Mouse (Mus musculus) kidney, postnatal 10 days (tissue): ENCODE measurements around the gene Borcs8.

Experiments
- DNase-seq: peaks from one replicate; pipeline ENCODE4 v3.0.0; 2021; ENCODE audit warnings: mixed read lengths

Gene Borcs8

GRCm38 (mm10) chr8:70134931-70135330, 4.4 kb upstream of the Borcs8 start:
- no peak for DNase-seq

- no peak for DNase-seq
Observed at GRCm38 (mm10) chr8:70136591-70136990, 2.7 kb upstream of the Borcs8 start.

GRCm38 (mm10) chr8:70137890-70138289, 1.4 kb upstream of the Borcs8 start:
- DNase-seq = no peak

- no peak for DNase-seq
Observed at GRCm38 (mm10) chr8:70139981-70140380, 682 bp downstream of the Borcs8 start.

DNA sequence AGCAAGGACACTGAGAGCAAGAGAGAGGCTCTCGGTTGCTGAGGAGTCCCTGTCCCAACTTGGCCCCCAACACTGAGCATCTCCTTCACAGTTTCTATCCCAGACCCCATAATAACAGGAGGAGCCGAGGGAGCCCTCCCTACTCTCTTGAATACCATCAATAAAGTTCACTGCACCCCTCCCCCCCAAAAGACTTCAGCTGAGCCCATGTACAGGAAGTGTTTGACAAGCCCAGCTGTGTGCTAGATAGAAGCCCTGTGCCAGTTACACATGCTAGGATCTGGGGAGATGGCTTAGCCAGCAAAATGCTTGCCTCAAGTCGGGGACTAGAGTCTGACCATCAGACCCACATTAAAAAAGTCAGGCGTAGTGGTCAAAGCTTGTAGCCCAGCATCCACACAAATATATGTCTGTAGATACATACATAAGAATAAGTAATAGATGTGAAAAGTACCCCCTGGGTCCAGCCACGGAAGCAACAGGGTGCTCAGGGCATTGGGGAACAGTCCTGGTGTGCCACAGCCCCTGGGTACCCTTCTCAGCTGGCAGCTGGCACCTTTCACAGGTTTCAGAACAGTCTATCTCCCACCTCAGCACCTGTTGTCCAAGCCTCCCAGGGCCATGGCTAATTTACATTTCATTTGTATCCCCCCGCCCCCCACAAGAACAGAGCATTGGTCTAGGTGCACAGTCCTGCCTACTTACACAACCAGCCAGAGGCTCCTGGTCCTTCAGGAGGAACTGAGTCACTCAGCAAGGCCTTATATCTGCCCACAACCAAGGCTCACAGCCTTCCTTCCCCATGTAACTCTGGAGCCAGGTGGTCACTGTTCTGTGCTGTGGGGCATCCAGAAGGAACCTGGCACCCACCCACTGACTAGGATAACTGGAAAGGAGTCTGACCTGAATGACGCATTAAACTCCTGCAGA, 8.6 kb downstream of the Borcs8 start:
- no peak for DNase-seq

GRCm38 (mm10) chr8:70150158-70150557, 10.9 kb downstream of the Borcs8 start:
- no peak for DNase-seq

GRCm38 (mm10) chr8:70152537-70153257, 13.4 kb downstream of the Borcs8 start:
- peak; percentile 88 for DNase-seq

DNA sequence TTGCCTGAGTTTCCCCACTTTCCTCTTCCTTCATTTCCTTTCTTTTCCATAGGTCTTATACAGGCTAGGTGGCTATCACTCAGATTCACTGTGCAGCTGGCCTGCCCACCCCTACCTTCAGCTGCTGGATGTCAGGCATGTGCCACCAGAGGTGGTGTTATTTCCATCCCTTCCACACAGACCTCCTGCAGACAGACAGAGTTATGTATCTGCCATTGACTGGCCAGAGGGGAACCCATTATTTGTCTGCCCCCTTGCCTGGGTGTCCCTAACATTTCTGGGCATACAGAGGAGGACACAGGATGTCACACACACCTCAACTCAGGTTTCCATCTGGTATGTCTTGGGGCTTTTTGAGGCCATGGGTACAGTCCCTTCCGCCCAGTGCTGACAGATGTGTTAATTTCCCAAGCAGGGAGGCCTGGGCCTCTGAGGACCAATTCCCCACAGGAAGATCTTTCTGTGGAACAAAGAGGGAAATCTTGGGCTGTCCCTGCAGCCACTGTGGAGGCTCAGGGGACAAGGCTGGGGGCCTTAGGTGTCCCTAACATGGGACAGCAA, 18.0 kb downstream of the Borcs8 start:
- no peak for DNase-seq

- peak; percentile 85 for DNase-seq
Observed at GRCm38 (mm10) chr8:70158069-70158853, 19.0 kb downstream of the Borcs8 start.

DNA sequence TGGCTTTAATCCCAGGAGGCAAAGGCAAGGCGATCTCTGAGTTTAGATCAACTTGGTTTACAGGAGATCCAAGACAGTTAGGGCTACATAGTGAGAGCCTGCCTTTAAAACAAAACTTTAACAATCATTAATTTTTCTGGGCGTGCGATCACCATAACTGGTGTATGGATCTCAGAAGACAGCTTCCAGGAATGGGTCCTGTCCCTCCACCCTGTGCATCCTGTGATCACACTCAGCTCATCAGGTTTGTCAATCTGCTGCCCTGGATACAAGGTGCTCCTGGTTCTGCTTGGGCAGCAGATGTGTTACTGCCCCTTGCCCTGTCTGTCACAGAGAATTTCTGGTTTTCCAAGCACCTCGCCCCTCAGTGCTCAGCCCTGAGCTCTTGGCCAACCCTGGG, 19.9 kb downstream of the Borcs8 start:
- DNase-seq = no peak

DNA sequence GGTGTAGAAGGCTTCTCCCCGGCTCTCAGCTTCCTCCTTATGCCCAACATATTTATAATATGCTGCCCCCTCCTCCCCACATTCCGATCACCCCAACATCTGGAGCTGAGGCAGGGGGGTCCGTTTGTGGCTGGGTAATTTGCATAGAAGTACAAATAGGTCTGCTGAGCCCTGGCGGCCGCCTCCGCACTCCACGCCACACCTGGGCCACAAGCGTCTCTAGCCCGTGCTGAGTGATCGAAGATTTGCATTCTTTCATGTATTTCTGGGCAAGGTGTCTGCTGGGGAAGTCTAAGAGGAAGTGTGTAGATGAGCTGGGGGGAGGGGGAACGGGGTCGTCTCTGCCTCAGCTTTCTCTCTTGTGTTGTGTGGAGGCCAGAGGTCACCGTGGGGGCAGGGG, 20.7 kb downstream of the Borcs8 start:
- DNase-seq = no peak

- no peak for DNase-seq
Observed at GRCm38 (mm10) chr8:70163316-70163715, 24.0 kb downstream of the Borcs8 start.

DNA sequence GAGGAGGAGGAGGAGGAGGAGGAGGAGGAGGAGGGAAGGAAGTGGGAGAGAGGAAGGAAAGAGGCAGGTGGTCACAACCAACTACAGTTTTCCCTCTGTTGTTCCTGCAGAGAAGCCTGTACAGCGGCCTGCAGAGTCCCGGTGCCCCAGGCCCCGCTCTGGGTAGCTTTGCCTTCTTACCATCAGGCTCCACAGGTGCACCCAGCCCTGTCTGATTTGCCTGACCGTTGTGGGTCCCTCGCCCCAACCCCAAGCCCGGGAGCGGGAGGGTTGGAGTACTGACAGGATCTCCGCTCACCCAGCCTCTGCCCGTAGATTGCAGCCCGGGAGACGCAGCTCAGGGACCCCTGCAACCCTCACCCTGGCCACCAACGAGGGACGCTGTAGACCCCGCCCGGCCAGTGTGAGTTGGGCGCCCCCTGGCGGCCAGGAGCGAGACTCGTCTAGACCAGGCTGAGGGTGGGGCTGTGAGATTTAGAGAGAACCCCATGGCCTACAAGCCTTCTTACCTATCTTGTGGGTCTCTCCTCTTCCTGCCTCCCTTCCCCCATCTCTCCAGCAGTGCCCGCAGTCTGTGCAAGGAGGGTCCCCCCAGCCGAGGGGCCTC, 27.3 kb downstream of the Borcs8 start:
- DNase-seq = peak; percentile 84

GRCm38 (mm10) chr8:70170116-70170515, 30.8 kb downstream of the Borcs8 start:
- DNase-seq = no peak

DNA sequence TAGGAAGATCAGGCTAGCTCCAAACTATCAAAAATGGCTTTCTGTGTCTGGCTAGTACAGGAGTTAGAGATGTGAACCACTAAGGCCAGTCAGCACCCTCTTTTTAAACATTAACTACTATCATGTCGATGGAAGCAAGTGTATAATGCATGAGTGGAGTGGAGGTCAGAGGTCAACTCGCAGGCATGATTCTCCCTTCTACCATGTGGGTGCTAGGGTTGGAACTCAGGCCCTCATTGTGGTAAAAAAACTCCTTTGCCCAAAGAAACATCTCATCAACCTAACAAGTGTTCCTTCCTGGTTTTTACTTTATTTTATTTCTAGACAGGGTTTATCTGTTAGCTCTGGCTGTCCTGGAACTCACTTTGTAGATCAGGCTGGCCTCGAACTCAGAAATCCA, 31.4 kb downstream of the Borcs8 start:
- peak; percentile 63 for DNase-seq

- peak; percentile 6 for DNase-seq
Observed at GRCm38 (mm10) chr8:70171240-70171639, 31.9 kb downstream of the Borcs8 start.

GRCm38 (mm10) chr8:70172043-70172681, 32.9 kb downstream of the Borcs8 start, which contains the start of gene Tmem161a:
Tmem161a (plus strand) TSS chr8:70172356.
- DNase-seq = peak; percentile 95

- DNase-seq = peak; percentile 10
Observed at GRCm38 (mm10) chr8:70173320-70173719, 34.0 kb downstream of the Borcs8 start.

- peak; percentile 8 for DNase-seq
Observed at GRCm38 (mm10) chr8:70174079-70174478, 34.8 kb downstream of the Borcs8 start.

DNA sequence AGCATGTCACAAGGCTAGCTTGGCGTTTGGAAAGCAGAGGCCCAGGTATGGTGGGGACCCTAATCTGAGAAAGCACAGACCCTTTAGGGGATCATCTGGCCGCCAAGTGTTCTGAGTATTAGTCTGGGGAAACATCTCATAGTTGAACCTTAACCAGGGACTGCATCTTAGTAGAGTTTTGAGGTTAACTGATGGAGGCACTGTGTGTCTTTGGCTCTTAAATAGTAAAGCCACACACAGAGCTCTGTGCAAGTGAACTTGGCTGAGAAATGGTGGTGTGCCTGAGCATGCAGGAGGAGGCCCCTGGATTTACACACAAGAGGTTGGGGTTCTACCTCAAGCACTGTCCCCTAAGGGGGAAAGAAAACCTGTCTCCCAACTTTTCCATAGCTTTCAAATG, 38.9 kb downstream of the Borcs8 start:
- no peak for DNase-seq

GRCm38 (mm10) chr8:70179082-70179481, 39.8 kb downstream of the Borcs8 start:
- peak; percentile 10 for DNase-seq
